Mouse (Mus musculus): Measurements from ENCODE around the gene Rbm47. TPM values are rescaled to one million over a fixed set of nuclear protein-coding genes. Genes with fewer than 3 reads are reported as not detected.

Rbm47 gene
- polyA plus RNA-seq, 1 experiment from 2014 or later, result 70.7 TPM

DNA sequence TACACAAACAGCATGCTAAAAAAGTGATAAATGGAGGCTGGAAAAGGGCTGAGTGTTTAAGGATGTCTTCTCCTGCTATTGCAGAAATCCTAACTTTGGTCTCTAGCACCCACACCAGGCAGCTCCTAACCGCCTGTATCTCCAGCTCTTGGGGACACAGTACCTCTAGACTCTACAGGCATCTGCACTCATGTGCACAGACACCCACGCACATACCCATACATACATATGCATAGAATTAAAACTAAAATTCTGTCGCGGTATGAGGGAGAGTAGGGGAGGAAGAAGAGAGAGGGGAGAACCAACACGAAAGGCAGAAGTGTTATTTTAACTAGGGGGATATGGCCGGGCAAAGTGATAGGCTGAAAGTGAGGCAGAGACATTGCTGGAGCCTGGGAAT is 33.7 kb downstream of the Rbm47 start:
- WGBS, result 68% methylated on average over 6 of the region's 6 CpGs
- Histone ChIP-seq H3K4me3 (ENCODE audit: low read depth, low read length) (no peak overlapping the region), H3K27me3 (ENCODE audit: control insufficient read depth, insufficient read depth, low read length) (no peaks in the 10 kb centered on the region), H3K27ac (replicated peaks) (peak overlapping the region; percentile 53), H3K36me3 (ENCODE audit: control insufficient read depth, insufficient read depth, low read length) (no peaks in the 10 kb centered on the region), H3K9me3 (ENCODE audit: control insufficient read depth, low read length) (no peaks in the 10 kb centered on the region), H3K4me1 (replicated peaks; ENCODE audit: control insufficient read depth, insufficient read depth) (no peaks in the 10 kb centered on the region), H3K4me2 (replicated peaks; ENCODE audit: low read depth) (no peak overlapping the region), H3K9ac (ENCODE audit: low read length) (no peak overlapping the region)
- DNase-seq (ENCODE audit: low spot score) (no peak), ATAC-seq (ENCODE audit: low FRiP score, low TSS enrichment) (no peak)
- TF ChIP-seq EP300 (optimal IDR thresholded peaks at IDR 0.05) (no peak), CTCF (IDR thresholded peaks at IDR 0.05; ENCODE audit: low read depth) (no peak)

DNA sequence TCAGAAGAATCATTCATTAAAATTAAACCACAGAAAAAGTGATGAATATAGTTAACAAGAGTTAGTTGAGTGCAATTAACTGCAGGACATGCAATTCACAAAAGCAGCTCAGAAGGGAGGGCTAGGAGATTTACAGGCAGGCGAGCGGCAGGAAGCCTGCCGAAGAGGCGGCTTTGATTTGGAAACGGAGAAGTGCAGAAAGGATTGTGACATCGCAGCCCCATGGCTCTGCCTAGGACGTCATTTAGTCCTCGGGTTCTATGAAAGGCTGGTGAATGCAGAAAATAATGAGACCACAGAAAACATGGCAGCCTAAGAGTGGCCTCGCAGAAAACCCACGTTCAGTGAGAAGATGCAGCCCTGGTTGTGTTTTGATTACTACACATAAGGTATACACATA is 34.3 kb downstream of the Rbm47 start:
- no peak overlapping the region for H3K9ac ChIP-seq (ENCODE audit: low read length)
- no peaks in the 10 kb centered on the region for H3K36me3 ChIP-seq (ENCODE audit: control insufficient read depth, insufficient read depth, low read length)
- no peaks in the 10 kb centered on the region for H3K4me1 ChIP-seq (replicated peaks; ENCODE audit: control insufficient read depth, insufficient read depth)
- H3K4me2 ChIP-seq (replicated peaks; ENCODE audit: low read depth), result no peak overlapping the region
- WGBS, result 42% methylated on average over 10 of the region's 10 CpGs
- no peaks in the 10 kb centered on the region for H3K27me3 ChIP-seq (ENCODE audit: control insufficient read depth, insufficient read depth, low read length)
- DNase-seq (ENCODE audit: low spot score) (no peak), ATAC-seq (ENCODE audit: low FRiP score, low TSS enrichment) (no peak)
- H3K27ac ChIP-seq (replicated peaks), result no peak overlapping the region
- TF ChIP-seq EP300 (optimal IDR thresholded peaks at IDR 0.05) (no peak), CTCF (IDR thresholded peaks at IDR 0.05; ENCODE audit: low read depth) (no peak)
- H3K4me3 ChIP-seq (ENCODE audit: low read depth, low read length), result no peak overlapping the region
- no peaks in the 10 kb centered on the region for H3K9me3 ChIP-seq (ENCODE audit: control insufficient read depth, low read length)

DNA sequence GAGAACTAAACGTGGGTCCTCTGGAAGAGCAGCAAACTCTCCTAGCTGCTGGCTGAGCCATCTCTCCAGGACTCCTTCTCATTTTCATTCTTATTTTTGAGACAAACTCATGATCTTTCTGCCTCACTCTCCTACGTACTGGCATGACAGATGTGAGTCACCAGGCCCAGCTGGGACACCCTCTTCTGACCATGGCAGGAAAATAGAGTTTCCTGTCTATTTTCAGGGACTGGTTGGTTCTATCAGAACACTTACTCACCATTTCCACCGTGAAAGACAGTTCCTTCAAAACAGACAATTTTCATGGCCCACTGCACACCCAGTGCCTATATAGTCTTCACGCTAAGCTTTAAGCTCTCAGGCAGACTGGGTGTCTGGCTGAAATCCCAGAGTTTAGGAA is 35.7 kb downstream of the Rbm47 start:
- no peak overlapping the region for H3K27ac ChIP-seq (replicated peaks)
- H3K9me3 ChIP-seq (ENCODE audit: control insufficient read depth, low read length), result no peaks in the 10 kb centered on the region
- H3K4me2 ChIP-seq (replicated peaks; ENCODE audit: low read depth), result no peak overlapping the region
- H3K27me3 ChIP-seq (ENCODE audit: control insufficient read depth, insufficient read depth, low read length), result no peaks in the 10 kb centered on the region
- H3K36me3 ChIP-seq (ENCODE audit: control insufficient read depth, insufficient read depth, low read length), result no peaks in the 10 kb centered on the region
- no peak for ATAC-seq (ENCODE audit: low FRiP score, low TSS enrichment)
- DNase-seq (ENCODE audit: low spot score), result no peak
- 65% methylated on average over 4 of the region's 4 CpGs for WGBS
- no peak overlapping the region for H3K4me3 ChIP-seq (ENCODE audit: low read depth, low read length)
- no peaks in the 10 kb centered on the region for H3K4me1 ChIP-seq (replicated peaks; ENCODE audit: control insufficient read depth, insufficient read depth)
- TF ChIP-seq CTCF (IDR thresholded peaks at IDR 0.05; ENCODE audit: low read depth) (no peak), EP300 (optimal IDR thresholded peaks at IDR 0.05) (no peak)
- no peak overlapping the region for H3K9ac ChIP-seq (ENCODE audit: low read length)

DNA sequence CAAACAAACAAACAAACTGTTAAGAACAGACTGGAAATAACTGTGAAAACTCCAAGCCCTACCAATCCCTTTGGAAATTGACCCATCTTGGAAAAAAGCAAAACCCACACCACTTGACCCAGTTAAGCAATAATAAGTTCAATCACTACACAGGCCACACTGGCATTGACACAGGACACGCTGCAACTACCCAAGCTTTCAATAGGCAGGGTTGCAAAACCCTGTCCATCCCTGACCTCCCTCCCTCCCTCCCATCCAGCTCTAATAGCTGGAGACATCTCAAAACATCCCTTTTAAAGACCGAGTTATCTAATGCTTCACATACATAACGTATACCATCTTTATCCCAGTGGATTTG is 37.1 kb downstream of the Rbm47 start:
- Histone ChIP-seq H3K9me3 (ENCODE audit: control insufficient read depth, low read length) (no peaks in the 10 kb centered on the region), H3K36me3 (ENCODE audit: control insufficient read depth, insufficient read depth, low read length) (no peaks in the 10 kb centered on the region), H3K27me3 (ENCODE audit: control insufficient read depth, insufficient read depth, low read length) (no peaks in the 10 kb centered on the region), H3K9ac (ENCODE audit: low read length) (no peak overlapping the region), H3K4me3 (ENCODE audit: low read depth, low read length) (no peak overlapping the region), H3K4me2 (replicated peaks; ENCODE audit: low read depth) (no peak overlapping the region), H3K4me1 (replicated peaks; ENCODE audit: control insufficient read depth, insufficient read depth) (no peaks in the 10 kb centered on the region), H3K27ac (replicated peaks) (no peak overlapping the region)
- TF ChIP-seq EP300 (optimal IDR thresholded peaks at IDR 0.05) (no peak), CTCF (IDR thresholded peaks at IDR 0.05; ENCODE audit: low read depth) (no peak)
- DNase-seq (ENCODE audit: low spot score) (no peak), ATAC-seq (ENCODE audit: low FRiP score, low TSS enrichment) (no peak)
- WGBS, result 68% methylated on average over 3 of the region's 3 CpGs

DNA sequence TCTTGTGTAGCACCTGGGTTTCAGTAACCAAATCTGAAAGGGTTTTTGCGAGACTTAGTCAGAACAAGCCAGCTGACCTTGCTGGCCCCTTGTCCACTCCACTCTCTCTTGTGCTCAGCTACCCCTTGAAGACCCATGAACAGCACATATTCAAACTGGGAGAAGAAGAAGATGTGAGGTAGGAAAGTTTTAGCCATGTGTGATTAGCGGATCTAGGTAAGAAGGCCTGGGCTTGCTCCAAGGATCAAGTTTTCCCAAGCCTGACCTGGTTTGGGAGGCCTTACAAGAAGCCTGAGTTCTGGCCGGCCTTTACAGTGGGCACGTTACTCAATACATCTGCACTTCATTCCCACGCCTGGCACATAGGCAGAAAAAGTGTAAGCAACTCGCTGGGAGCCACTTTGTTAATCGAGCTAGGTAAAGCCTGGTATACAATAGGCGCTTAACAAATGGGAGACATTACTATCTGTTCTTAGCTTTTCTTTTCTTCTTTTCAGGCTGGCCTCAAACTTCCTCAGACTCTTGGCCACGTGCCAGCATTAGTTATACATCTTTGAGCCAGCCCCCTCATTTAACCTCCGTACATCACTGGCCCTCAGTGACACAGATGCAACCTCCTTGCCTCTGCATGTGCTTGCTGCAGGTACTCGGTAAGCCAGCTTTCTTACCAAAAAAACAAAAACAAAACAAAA is 37.6 kb downstream of the Rbm47 start:
- H3K4me2 ChIP-seq (replicated peaks; ENCODE audit: low read depth), result no peak overlapping the region
- H3K36me3 ChIP-seq (ENCODE audit: control insufficient read depth, insufficient read depth, low read length), result 0 out of 2 replicates have a peak, but pooled peaks cover 3% of the 10 kb centered on the region
- H3K9ac ChIP-seq (ENCODE audit: low read length), result no peak overlapping the region
- no peaks in the 10 kb centered on the region for H3K9me3 ChIP-seq (ENCODE audit: control insufficient read depth, low read length)
- ATAC-seq (ENCODE audit: low FRiP score, low TSS enrichment) (no peak), DNase-seq (ENCODE audit: low spot score) (no peak)
- no peak overlapping the region for H3K4me3 ChIP-seq (ENCODE audit: low read depth, low read length)
- no peaks in the 10 kb centered on the region for H3K4me1 ChIP-seq (replicated peaks; ENCODE audit: control insufficient read depth, insufficient read depth)
- 56% methylated on average over 11 of the region's 11 CpGs for WGBS
- no peak for TF ChIP-seq EP300 (optimal IDR thresholded peaks at IDR 0.05)
- TF ChIP-seq CTCF (IDR thresholded peaks at IDR 0.05; ENCODE audit: low read depth), result no peak
- no peak overlapping the region for H3K27ac ChIP-seq (replicated peaks)
- no peaks in the 10 kb centered on the region for H3K27me3 ChIP-seq (ENCODE audit: control insufficient read depth, insufficient read depth, low read length)

DNA sequence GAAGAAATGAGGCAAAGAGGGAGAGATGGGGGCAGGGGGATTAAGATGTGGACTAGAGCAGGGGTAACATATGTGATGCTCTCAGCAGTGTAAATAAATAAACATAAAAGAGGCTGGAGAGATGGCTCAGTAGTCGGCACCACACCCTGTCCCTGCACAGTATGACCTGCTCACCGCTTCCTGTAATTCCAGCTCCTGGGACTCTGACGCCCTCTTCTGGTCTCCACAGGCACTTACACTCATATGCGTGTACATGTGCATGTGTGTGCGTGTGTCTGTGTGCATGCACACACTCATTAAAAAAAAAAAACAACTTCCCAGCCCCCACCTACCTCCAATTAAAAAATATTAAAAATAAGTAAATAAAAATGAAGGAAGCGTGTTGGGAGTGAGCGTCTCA is 38.3 kb downstream of the Rbm47 start:
- DNase-seq (ENCODE audit: low spot score), result no peak
- no peak for ATAC-seq (ENCODE audit: low FRiP score, low TSS enrichment)
- no peaks in the 10 kb centered on the region for H3K4me1 ChIP-seq (replicated peaks; ENCODE audit: control insufficient read depth, insufficient read depth)
- TF ChIP-seq CTCF (IDR thresholded peaks at IDR 0.05; ENCODE audit: low read depth) (peak; percentile 50), EP300 (optimal IDR thresholded peaks at IDR 0.05) (no peak)
- H3K9me3 ChIP-seq (ENCODE audit: control insufficient read depth, low read length), result no peaks in the 10 kb centered on the region
- H3K4me3 ChIP-seq (ENCODE audit: low read depth, low read length), result no peak overlapping the region
- WGBS, result 92% methylated on average over 7 of the region's 7 CpGs
- no peak overlapping the region for H3K9ac ChIP-seq (ENCODE audit: low read length)
- H3K4me2 ChIP-seq (replicated peaks; ENCODE audit: low read depth), result no peak overlapping the region
- 0 out of 2 replicates have a peak, but pooled peaks cover 3% of the 10 kb centered on the region for H3K36me3 ChIP-seq (ENCODE audit: control insufficient read depth, insufficient read depth, low read length)
- no peaks in the 10 kb centered on the region for H3K27me3 ChIP-seq (ENCODE audit: control insufficient read depth, insufficient read depth, low read length)
- H3K27ac ChIP-seq (replicated peaks), result no peak overlapping the region

All from stomach, postnatal 0 days (tissue).